Mouse (Mus musculus) 416B (cell line): ENCODE results near the gene Vmn1r195.
"Not testable (repeated sequence)": the region's sequence is repeated elsewhere in the genome, so short reads cannot be mapped to it uniquely, and the experiment has no call there.

Experiments used
- DNase-seq: peaks from one replicate; pipeline ENCODE4 v3.0.0; 2011; ENCODE audit warnings: low read depth

Gene Vmn1r195

GRCm38 (mm10) chr13:22270222-22270621 is at the start of gene Vmn1r195:
Gene Vmn1r195, plus strand, starts transcription at chr13:22270522.
- not testable (repeated sequence) for DNase-seq

GRCm38 (mm10) chr13:22223060-22223459 is 47.3 kb upstream of the Vmn1r195 start, which contains the start of gene Vmn1r193:
Gene Vmn1r193, minus strand, starts transcription at chr13:22223160.
- not testable (repeated sequence) for DNase-seq

- no peak for DNase-seq
Measured at GRCm38 (mm10) chr13:22243915-22244314, 26.4 kb upstream of the Vmn1r195 start, which contains the start of gene Vmn1r194. Gene Vmn1r194, plus strand, starts transcription at chr13:22244215.

GRCm38 (mm10) chr13:22271721-22272120 is 1.4 kb downstream of the Vmn1r195 start:
- no peak for DNase-seq

GRCm38 (mm10) chr13:22284578-22284977 is 14.3 kb downstream of the Vmn1r195 start:
- DNase-seq = peak; percentile 15

GRCm38 (mm10) chr13:22289620-22290019 is 19.3 kb downstream of the Vmn1r195 start, which contains the start of gene Vmn1r196:
Gene Vmn1r196, plus strand, starts transcription at chr13:22289920.
- DNase-seq = no peak

- not testable (repeated sequence) for DNase-seq
Measured at GRCm38 (mm10) chr13:22308075-22308474, 37.8 kb downstream of the Vmn1r195 start.

GRCm38 (mm10) chr13:22315361-22315760 is 45.0 kb downstream of the Vmn1r195 start:
- DNase-seq = no peak

- no peak for DNase-seq
Measured at GRCm38 (mm10) chr13:22317366-22317765, 47.0 kb downstream of the Vmn1r195 start.

- no peak for DNase-seq
Measured at GRCm38 (mm10) chr13:22320091-22320490, 49.8 kb downstream of the Vmn1r195 start.

GRCm38 (mm10) chr13:22324289-22324688 is 54.0 kb downstream of the Vmn1r195 start, which contains the start of gene Vmn1r197:
Gene Vmn1r197, plus strand, starts transcription at chr13:22324589.
- DNase-seq = no peak
